Mouse (Mus musculus) right cerebral cortex, postnatal 25 days (tissue): Measurements from ENCODE around the gene Sertad1.
"Not testable (repeated sequence)": the region's sequence is repeated elsewhere in the genome, so short reads cannot be mapped to it uniquely, and the experiment has no call there.

Experiments
- DNase-seq: peaks from one replicate; pipeline ENCODE4 v3.0.0; 2022

The Sertad1 gene

GRCm38 (mm10) chr7:27473835-27474489 lies 12.7 kb upstream of the Sertad1 start:
- DNase-seq: no peak

- DNase-seq: peak; percentile 96
These were observed 12.2 kb upstream of the Sertad1 start for GRCm38 (mm10) chr7:27474490-27474954.

- DNase-seq: no peak
These were observed 11.1 kb upstream of the Sertad1 start for GRCm38 (mm10) chr7:27475596-27475995.

GRCm38 (mm10) chr7:27476098-27476635 lies 10.5 kb upstream of the Sertad1 start:
- DNase-seq: no peak

GRCm38 (mm10) chr7:27478561-27478960 lies 8.1 kb upstream of the Sertad1 start:
- no peak for DNase-seq

GRCm38 (mm10) chr7:27479750-27480149 lies 7.0 kb upstream of the Sertad1 start:
- DNase-seq: no peak

GRCm38 (mm10) chr7:27480506-27480905 lies 6.2 kb upstream of the Sertad1 start:
- DNase-seq: no peak

GRCm38 (mm10) chr7:27480927-27481626 lies 5.6 kb upstream of the Sertad1 start:
- no peak for DNase-seq

- peak; percentile 78 for DNase-seq
These were observed 5.1 kb upstream of the Sertad1 start for GRCm38 (mm10) chr7:27481627-27481969.

GRCm38 (mm10) chr7:27483860-27484259 lies 2.9 kb upstream of the Sertad1 start:
- DNase-seq: no peak

- DNase-seq: no peak
These were observed 474 bp upstream of the Sertad1 start for GRCm38 (mm10) chr7:27486102-27486769.

GRCm38 (mm10) chr7:27487740-27488268 lies 1.1 kb downstream of the Sertad1 start:
- DNase-seq: peak; percentile 54

GRCm38 (mm10) chr7:27489270-27489869 lies 2.7 kb downstream of the Sertad1 start:
- DNase-seq: no peak

- DNase-seq: no peak
These were observed 3.5 kb downstream of the Sertad1 start for GRCm38 (mm10) chr7:27490227-27490542.

GRCm38 (mm10) chr7:27490543-27491329 lies 4.0 kb downstream of the Sertad1 start:
- DNase-seq: peak; percentile 83

- no peak for DNase-seq
These were observed 5.1 kb downstream of the Sertad1 start for GRCm38 (mm10) chr7:27491856-27492255.

GRCm38 (mm10) chr7:27493022-27493421 lies 6.3 kb downstream of the Sertad1 start:
- DNase-seq: no peak

- no peak for DNase-seq
These were observed 6.7 kb downstream of the Sertad1 start for GRCm38 (mm10) chr7:27493450-27493849.

- DNase-seq: not testable (repeated sequence)
These were observed 8.1 kb downstream of the Sertad1 start for GRCm38 (mm10) chr7:27494659-27495367.

GRCm38 (mm10) chr7:27499036-27499435 lies 12.3 kb downstream of the Sertad1 start, which contains the start of gene Prx:
Gene Prx, plus strand, starts transcription at chr7:27499324.
- DNase-seq: no peak

- DNase-seq: no peak
These were observed 14.9 kb downstream of the Sertad1 start for GRCm38 (mm10) chr7:27501620-27502019.
